Mouse (Mus musculus) layer of hippocampus, postnatal 36 days (tissue): ENCODE measurements around the gene Tspo. TPM values are rescaled to one million over a fixed set of nuclear protein-coding genes. Genes with fewer than 3 reads are reported as not detected.
A peak's percentile ranks its signal among the peaks of the same experiment; 100 is the strongest.

ENCODE experiments used
- DNase-seq, 2 experiments: peaks; one replicate each; pipeline ENCODE4 v3.0.0; 2022
- total RNA-seq, 2 experiments: library from RNA; stranded (reverse); gene quantifications; 2 replicates each; pipeline ENCODE4 v1.2.3; 2021

The Tspo gene
- total RNA-seq, 2 experiments from 2014 or later, result 3.9 to 4.4 TPM

DNA sequence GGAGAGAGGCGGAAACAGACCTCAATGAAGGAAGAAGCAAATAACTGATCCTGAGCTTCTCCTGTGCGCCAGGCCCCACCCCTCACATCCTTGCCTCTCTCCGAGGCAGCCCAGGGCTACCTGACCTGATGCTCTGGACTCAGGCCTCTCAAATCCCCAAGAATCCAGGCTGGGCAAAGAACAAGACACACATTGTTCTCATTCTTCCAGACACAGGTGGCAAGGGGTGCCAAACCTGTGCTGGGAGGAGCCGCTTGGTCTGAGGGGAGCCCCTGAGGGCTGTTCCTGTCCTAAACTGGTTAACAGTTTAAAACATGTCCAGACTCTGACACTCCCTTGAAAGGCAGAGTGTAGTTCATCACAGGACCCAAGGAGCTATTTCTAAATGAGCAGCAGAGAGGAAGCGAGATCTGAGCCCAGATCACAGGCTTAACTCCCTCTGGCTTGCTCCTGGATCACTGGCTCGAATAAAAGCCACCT, 21.4 kb downstream of the Tspo start:
- DNase-seq, result no peak

- no peak for DNase-seq
Measured at GRCm38 (mm10) chr15:83590841-83591240, 27.4 kb downstream of the Tspo start.

- no peak for DNase-seq
Measured at GRCm38 (mm10) chr15:83591758-83592157, 28.4 kb downstream of the Tspo start.

DNA sequence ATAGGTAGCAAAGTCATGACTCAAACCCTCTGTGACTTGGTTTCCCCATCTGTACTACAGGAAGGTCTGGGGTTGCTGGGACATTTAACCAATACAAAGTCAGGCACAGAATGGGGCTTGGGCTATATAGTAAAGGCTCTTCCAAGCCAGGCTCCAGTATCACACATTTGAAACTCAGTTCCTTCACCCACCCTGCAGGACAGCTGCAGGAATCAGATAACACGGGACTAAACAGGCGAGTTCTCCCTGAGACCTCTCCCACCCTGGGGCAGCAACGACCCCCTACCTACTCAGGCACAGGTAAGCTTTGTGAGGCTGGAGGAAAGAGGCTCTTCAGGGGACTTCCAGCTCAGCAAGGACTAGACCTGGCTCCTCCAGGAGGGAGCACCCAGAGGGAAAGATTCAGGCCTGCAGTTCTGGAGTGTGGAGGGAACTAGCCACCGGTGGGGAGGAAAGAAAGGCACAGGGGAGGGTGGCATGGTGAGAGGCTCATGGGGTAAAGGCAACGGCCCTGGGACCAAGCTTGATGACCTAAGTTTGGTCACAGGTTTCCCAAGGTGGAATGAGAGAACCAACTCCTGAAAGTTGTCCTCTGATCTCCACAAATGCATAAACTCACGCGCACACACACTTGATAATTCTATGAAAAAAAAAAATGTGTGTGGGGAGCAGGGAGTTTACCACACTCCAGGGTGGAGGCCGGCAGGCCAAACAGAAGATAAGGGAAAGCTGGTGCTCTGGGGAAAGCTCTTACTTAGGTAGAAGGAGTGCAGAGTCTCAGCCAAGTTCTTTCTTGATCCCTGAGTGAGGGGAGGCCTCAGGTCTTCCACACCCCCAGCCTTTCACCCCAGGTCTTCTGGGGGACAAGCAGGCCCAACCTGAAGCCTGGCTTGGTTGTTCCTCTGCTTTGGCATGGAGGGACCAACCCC, 29.1 kb downstream of the Tspo start:
- DNase-seq, result no peak

GRCm38 (mm10) chr15:83593189-83593585, 29.8 kb downstream of the Tspo start:
- no peak for DNase-seq

DNA sequence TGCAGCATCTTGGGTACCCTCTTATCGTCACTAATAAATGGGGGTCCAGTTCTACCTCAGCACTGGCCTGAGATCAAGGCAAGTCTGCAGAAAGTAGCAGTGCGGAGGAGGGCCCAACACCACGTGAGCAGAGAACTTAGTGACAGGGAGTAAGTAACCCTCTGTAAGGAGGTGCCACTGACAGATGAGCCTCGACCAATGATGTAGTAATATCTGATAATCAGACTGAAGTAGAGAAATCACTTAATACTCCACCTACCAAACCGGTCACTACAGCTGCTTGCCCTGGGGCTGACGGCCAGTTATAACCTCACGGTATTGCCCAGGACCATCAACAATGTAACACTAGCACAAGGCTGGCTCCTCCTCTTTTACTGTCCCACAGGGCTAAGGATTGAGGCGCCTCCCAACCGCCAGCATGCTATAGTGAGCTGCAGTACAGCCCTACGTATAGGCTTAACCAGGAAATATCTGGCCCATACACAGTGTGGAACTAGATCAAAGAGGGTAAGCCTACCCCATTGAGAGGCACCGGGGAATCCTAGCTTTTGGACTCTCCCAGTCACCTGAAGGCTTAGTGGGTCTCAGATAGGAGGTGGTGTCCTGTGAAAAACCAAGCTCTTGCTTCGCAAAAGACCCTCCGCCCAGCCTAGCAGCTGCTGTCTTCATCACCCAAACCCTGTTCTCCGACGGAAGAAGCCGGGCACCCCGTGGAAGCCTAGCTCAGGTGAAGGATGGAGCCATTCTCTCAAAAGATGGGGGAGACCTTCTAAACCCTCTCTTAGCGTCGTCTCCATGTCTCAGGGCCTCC, 30.5 kb downstream of the Tspo start:
- no peak for DNase-seq

GRCm38 (mm10) chr15:83594513-83595363, 31.3 kb downstream of the Tspo start, which contains the start of gene Ttll12:
Gene Ttll12 (minus strand): TSS chr15:83595157.
- DNase-seq, result peak; percentile 93

GRCm38 (mm10) chr15:83595364-83595711, 31.9 kb downstream of the Tspo start:
- no peak for DNase-seq

DNA sequence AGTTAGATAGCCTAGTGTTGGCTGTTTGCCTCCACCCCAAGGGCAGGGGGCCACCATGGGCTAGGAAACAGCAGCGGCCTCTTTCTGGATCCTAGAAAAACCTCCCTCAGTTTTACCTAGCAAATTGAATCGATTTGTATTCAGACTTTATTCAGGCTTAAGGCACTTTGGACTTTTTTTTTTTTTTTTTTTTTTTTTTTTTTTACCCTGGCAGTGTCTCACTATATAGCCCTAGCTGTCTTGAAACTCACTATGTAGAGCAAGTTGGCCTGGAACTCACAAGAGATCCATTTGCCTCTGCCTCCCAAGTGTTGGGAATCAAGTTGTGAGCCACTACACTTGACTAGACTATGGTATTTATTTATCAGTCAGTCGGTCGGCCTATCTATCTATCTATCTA, 33.4 kb downstream of the Tspo start:
- DNase-seq, result no peak

- no peak for DNase-seq
Measured at GRCm38 (mm10) chr15:83601185-83601584, 37.8 kb downstream of the Tspo start.

DNA sequence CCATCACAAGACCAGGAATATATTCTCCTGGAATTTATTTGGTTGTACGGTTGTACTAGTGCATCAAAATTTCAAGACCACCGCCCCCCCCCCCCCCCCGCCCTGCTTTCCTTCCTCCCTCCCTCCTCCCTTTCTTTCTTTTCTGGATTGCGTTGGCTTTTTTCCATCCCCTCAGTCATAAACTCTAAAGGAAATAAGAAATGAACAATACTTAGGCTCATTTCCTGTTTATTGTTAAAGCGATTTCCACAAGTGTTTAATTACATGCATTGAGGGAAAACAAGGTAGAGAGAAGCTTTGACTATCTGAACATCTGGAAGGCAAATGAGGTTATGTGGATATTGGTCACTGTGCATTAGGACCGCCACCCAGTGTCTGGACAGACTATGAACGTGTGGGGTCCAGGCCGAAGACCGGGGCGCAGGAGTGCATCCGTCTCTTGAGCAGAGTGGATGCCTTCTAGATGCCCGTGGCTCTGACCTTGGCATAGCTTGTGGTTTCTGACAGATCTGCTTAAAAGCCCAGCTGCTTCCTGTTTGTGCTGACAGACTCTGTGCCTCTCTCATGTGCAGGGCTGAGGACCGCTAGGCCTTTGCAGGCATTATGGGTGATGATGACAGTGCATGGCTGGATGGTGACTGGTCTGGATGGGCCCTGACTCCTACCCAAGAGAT, 39.1 kb downstream of the Tspo start:
- no peak for DNase-seq

DNA sequence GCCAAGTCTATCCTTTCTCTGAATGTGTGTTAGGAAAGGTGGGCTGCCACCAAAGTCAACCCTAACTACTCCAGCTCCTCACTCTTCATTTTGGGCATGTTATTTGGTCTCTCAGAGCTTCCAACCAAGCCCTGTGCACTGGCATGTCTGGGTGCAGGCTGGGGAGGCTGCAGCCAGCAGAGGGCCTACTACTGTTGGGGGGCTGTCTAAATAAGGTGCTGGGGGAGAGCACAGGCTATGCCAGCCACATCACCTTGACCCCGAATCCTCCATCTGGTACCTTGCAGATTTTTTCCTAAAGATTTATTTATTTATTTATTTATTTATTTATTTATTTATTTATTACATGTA, 39.6 kb downstream of the Tspo start:
- DNase-seq, result no peak

DNA sequence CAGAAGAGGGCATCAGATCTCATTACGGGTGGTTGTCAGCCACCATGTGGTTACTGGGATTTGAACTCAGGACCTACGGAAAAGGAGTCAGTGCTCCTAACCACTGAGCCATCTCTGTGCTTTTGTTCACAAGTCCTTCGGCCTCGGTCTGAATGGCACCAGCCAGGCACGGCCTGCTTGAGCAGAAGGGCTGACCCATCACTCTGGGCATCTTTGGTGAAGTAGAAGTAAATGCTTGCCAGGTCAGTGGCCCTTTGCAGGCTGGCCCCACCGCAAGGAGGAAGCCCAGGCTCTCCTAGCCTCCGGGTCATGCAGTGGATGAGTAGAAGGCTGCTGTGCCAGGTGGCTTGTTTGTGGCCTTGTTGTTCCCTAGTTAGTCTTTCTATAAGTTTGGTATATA, 40.0 kb downstream of the Tspo start:
- no peak for DNase-seq

DNA sequence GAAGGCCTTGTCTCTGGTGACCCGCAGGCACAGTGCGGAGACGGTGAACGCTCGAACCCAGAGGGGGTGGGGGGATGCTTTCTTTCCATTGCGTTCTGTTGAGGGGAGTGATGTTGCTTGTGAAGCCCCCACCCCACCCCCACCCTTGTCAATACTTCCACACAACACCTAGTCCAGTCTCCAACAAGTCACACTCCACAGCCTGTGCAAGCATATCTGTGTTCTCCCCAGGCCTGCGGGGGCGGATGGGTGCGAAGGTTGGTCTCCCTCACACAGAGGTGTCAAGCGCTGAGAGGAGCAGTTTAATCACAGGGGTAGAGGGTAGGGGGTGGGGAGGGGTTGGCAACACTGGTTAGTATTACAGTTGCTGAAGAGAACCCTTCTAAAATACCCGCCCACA, 42.8 kb downstream of the Tspo start:
- DNase-seq, result no peak

- no peak for DNase-seq
Measured at GRCm38 (mm10) chr15:83606700-83607099, 43.3 kb downstream of the Tspo start.

DNA sequence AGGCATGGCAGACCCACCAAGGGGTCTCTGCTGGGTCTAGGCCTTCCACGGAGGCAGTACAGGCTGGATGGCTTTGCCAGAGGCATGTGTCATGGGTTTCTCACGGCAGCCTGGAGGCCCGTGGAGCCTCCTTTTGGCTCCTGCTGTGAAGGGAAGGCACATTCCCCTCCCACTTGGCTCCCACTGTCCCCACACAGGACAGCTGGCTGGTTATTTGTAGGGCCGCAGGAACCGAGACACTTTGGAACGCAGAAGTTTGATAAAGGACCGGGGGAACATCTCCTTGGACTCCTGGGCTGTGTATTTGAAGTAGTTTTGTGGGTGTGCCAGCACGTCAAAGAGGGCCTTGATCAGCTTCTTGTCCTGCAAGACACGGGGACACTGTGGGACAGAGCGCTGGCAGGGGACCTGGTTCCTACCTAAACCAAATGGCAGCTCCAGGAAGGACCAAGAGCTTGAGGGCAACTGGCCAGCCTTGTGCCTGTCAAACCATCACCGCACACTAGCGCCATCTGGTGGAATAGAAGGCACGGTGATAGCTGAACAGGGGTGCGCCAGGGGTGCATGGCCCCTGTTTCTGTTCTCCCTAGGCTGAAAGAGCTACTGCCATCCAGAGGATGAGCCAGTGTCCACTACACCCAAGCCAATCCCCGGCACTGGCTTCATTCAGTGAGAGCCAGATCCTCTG, 43.9 kb downstream of the Tspo start:
- DNase-seq, result peak; percentile 37 to 38

- peak; percentile 37 to 48 for DNase-seq
Measured at GRCm38 (mm10) chr15:83615245-83615644, 51.9 kb downstream of the Tspo start.
